Mouse (Mus musculus): ENCODE measurements around the gene Gm6370.
"Not testable (repeated sequence)": the region's sequence is repeated elsewhere in the genome, so short reads cannot be mapped to it uniquely, and the experiment has no call there.

The Gm6370 gene

DNA sequence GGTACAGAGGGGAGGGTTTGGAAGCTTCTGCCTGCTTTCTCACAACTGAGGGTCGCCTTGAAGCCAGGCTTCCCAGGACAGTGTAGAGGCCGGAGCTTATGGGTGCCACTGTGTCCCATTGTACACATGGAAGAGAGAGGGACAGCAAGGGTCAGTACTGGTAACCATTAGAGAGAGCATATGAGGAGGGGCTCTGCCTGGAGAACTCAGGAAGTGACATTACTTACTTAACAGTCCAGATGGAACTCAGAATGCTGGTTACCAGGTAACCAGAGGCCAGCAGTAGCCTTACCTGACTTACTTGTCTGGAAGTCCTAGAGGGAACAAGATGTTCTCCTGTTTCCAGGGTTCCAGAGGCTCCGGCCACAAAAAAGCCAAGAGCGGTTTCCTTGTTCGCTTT lies at the start of gene Gm6370:
TSS of gene Gm6370 (plus strand) at position 301 of the 400 bp plus-strand sequence.
- not testable (repeated sequence) for DNase-seq (ENCODE audit: low spot score in 2 of 2)

DNA sequence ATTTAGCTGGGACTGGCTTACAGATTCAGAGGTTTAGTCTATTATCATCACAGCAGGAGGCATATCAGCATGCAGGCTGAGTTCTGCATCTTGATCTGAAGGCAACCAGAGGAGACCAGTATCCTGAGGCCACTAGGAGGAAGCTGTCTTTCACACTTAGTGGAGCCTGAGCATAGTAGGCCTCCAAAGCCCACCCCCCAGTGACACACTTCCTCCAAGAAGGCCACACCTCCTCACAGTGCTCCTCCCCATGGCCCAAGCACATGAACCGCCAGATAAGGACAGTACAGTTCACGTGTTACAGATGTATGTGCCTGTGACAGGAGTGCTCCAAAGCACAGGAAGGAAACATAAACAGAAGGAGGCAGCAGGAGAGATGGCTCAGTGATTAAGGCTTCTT lies 48.4 kb upstream of the Gm6370 start:
- DNase-seq (ENCODE audit: low spot score in 2 of 2), result no peak

DNA sequence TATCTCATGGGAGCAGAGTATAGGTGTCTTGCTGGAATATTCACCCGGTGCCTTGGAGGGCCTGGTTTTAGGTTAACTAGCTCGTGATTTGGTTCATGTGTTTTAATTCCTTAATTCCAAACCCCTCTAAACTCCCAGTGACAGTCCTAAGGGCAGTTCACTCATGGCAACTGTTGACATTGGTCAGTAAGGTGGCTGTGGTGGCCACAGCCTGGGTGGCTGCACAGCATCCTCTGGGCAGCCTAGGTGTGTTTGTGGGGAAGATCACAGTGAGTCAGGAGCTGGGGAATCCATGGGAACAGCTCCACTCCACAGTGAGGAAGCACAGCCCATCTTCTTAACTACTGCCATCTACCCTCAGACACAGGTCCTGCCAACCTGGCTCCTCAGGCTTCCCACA lies 44.5 kb upstream of the Gm6370 start:
- no peak for DNase-seq (ENCODE audit: low spot score in 2 of 2)

DNA sequence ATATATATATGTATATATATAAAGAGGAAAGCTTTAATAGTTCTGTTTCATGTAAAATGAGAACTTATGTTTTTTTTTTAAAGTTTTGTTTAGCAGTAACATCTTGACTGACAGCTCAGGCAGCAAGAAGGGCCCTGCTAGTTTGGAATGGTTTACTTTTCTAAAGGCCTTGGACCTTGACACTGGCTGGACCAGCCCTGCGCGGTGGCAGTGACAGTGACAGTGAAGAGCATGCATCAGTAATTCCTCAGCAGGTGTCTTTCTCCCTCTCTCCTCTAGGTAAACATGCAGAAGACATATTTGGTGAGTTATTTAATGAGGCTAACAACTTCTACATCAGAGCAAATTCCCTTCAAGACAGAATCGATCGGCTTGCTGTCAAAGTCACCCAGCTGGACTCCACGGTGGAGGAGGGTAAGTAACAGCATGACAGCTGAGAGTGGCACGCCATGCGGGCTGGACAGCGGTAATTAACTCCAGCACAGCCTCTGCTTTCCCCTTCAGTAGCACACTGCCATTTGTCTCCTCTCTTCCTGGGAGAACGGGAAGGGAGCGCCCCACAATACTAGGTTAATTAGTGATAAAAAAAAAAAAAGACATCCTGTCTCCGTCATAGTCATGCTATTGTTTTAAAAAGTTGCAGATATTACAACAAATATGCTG lies 39.4 kb upstream of the Gm6370 start:
- no peak for DNase-seq (ENCODE audit: low spot score in 2 of 2)

DNA sequence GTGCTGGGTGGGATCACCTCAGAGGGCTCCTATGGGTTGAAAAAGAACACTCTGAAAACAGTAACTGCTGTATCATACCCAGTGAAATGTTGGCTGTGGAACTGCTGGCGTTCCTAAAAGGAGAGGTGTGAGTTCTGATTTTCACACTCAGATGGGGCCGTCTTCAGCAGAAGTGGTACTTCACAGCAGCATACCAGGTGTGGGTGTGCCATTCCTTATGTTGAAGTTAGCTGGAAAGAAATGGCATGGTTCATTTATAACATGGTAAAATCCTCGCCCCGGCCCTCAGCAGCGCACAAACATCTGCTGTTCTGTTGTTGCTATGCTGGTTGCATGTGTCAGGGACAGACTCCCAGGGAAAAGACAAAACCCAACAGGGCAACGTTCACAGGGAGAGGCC lies 37.6 kb upstream of the Gm6370 start:
- no peak for DNase-seq (ENCODE audit: low spot score in 2 of 2)

DNA sequence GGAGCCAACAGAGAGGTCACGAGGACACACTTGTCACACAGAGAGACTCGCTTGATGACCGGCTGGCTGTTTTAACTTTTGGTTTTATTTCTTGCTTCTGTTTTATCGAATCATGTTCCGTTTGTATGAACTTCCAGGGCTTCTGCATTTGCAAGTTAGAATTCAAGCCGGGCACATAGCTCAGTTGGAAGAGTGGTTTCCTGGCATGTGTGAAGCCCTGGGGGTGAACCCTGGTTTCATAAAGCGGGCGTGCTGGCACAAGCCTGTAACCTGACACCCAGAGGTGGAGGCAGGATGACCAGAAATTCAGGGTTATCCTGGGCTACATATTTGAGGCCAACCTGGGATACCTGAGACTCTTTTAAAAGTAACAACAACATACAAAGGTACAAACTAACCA lies 29.6 kb upstream of the Gm6370 start:
- DNase-seq (ENCODE audit: low spot score in 2 of 2), result no peak

GRCm38 (mm10) chr5:146466663-146467062 lies 24.5 kb upstream of the Gm6370 start:
- DNase-seq (ENCODE audit: low spot score in 2 of 2), result no peak

DNA sequence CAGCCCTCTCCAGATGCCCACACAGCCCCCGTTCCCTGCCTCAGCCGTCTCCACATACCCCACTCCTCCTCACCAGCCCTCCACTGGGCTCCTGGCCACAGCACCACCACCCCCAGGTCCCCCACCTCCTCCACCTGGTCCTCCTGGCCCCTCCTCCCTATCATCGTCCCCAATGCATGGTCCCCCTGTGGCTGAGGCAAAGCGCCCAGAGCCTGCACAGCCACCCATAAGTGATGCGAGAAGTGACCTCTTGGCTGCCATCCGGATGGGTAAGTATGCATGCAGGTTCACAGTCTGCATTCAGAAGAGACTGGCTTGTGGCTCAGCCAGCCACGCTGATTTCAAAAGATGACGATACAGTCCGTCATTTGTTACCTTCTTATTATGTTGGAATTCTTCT lies 22.9 kb upstream of the Gm6370 start:
- DNase-seq (ENCODE audit: low spot score in 2 of 2), result no peak

DNA sequence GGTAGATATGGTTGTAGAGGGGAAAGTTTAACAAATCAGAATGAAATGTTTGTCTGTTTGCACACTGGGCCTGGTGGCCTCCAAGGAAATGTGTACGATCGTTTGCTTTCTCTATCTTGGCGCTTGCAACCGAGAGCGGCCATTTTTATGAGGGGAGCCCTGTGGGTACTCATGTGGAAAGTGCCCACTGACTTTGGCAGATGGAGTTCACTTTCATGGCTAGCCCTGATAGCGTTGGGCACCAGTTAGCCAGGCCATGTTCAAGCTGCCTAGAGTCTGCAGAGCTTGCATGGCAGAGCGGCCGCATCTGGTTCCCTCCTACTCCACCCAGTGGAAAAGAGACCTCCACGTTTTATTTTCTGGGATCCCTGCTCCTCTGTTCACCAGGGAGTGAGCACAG lies 20.3 kb upstream of the Gm6370 start:
- DNase-seq (ENCODE audit: low spot score in 2 of 2), result no peak

DNA sequence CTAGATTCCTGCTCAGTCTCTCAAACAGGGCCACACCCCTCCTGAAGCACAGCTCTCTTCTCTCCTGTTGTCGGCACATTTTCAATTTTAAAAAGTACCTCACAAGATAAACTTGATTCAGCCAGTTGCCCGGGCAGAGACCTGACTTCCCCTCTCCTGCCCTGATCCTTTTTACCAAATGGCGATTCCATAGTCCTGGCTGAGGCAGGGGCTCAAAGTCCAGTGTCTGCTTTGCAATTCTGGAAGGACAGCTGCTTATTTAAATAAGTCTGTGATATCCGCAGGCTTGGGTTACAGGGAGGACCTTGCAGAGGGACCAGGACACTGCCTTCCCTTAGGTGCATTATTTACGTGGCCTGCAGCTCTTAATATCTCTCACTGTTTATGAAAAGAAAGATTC lies 19.9 kb upstream of the Gm6370 start:
- DNase-seq (ENCODE audit: low spot score in 2 of 2), result no peak

DNA sequence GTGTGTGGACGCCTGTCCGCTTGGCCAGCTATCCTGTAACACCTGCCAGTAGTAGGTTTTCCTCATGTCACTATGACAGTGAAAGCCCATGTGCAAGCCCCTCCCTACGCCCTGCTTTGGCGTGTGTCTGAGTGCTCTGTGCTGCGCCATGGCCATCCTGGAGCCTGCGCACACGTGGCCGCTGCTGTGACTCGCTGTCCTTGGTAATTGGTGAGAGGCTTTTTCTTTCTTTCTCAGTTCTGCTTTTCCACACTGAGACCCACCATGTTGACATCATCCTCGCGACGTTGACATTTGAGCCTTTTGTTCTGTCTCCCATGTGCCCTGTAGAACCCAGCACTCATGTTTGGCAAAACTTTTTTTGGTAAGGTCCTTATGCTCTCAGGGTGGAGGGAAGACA lies 19.3 kb upstream of the Gm6370 start:
- DNase-seq (ENCODE audit: low spot score in 2 of 2), result no peak

GRCm38 (mm10) chr5:146479564-146479963 lies 11.6 kb upstream of the Gm6370 start:
- DNase-seq (ENCODE audit: low spot score in 2 of 2), result peak in 1 of 2 experiments; percentile 32

GRCm38 (mm10) chr5:146481665-146482064 lies 9.5 kb upstream of the Gm6370 start, which contains the start of gene Gm6408:
TSS of gene Gm6408 (plus strand) at chr5:146481965.
- DNase-seq (ENCODE audit: low spot score in 2 of 2), result not testable (repeated sequence)

DNA sequence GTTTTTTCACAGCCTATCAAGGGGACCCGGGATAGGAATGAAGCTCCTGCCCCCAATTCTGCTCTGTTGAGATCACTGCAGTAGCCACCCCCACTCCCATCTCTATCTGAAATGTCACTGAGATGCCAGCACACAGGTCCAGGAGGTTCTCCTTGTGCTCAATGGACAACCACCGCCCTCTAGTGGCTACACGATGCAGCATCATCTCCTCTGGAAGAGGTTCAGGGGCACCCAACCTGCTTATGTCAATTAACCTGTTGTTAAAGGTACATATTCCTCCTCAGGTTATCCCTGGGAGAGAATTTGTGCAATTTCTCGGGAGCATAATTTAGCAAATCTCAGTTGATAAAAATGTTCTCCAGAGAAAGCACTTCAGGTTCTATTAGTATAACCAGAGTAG lies 2.2 kb upstream of the Gm6370 start:
- DNase-seq (ENCODE audit: low spot score in 2 of 2), result peak in 1 of 2 experiments; percentile 23

- not testable (repeated sequence) for DNase-seq (ENCODE audit: low spot score in 2 of 2)
Observed at GRCm38 (mm10) chr5:146502099-146502498, 10.9 kb downstream of the Gm6370 start, which contains the start of gene 4930449I24Rik. TSS of gene 4930449I24Rik (plus strand) at chr5:146502399.

- DNase-seq (ENCODE audit: low spot score in 2 of 2), result not testable (repeated sequence)
Observed at GRCm38 (mm10) chr5:146513823-146514222, 22.7 kb downstream of the Gm6370 start, which contains the start of gene Gm3402. TSS of gene Gm3402 (plus strand) at chr5:146514123.

- DNase-seq (ENCODE audit: low spot score in 2 of 2), result not testable (repeated sequence)
Observed at GRCm38 (mm10) chr5:146525501-146525900, 34.3 kb downstream of the Gm6370 start, which contains the start of gene Gm3404. TSS of gene Gm3404 (plus strand) at chr5:146525801.

DNA sequence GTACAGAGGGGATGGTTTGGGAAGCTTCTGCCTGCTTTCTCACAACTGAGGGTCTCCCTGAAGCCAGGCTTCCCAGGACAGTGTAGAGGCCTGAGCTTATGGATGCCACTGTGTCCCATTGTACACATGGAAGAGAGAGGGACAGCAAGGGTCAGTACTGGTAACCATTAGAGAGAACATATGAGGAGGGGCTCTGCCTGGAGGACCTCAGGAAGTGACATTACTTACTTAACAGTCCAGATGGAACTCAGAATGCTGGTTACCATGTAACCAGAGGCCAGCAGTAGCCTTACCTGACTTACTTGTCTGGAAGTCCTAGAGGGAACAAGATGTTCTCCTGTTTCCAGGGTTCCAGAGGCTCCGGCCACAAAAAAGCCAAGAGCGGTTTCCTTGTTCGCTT lies 46.2 kb downstream of the Gm6370 start, which contains the start of gene Gm3409:
TSS of gene Gm3409 (plus strand) at position 301 of the 400 bp plus-strand sequence.
- DNase-seq (ENCODE audit: low spot score in 2 of 2), result not testable (repeated sequence)

Data from frontal cortex, postnatal 10 days (tissue).